Mouse (Mus musculus) heart, postnatal 0 days (tissue): ENCODE measurements at regions not wholly inside any gene's neighbourhood (a gene's known extent, or its start where the extent isn't known, plus 50 kb on each side); places are given as distances from the start of the nearest gene placed in this dataset.

Experiments used
- ATAC-seq: fragments of 200-750 bp; cut with Nextera tagmentation; 2 replicates; pipeline ENCODE4 v1.8.0; 2017; ENCODE audit warnings: low read depth, moderate number of reproducible peaks, moderate library complexity; ENCODE audit not compliant: insufficient read depth
- DNase-seq: peaks from one replicate; pipeline ENCODE4 v3.0.0-alpha.2; 2016; ENCODE audit warnings: low spot score
- H3K27ac ChIP-seq: fragments of 300-500 bp; sonication (generic); 2 replicates; pipeline ENCODE4 v1.5.1; 2014; ENCODE audit warnings: low read depth, mild to moderate bottlenecking
- H3K27me3 ChIP-seq: fragments of 300-500 bp; sonication (generic); 2 replicates; pipeline ENCODE4 v1.6.1; 2014; ENCODE audit warnings: low read length, mixed read lengths; ENCODE audit not compliant: control insufficient read depth, insufficient read depth
- H3K36me3 ChIP-seq: fragments of 300-500 bp; sonication (generic); replicated peaks from 2 replicates; pipeline ENCODE4 v1.6.1; 2014; ENCODE audit warnings: low read length, mixed read lengths; ENCODE audit not compliant: control insufficient read depth, insufficient read depth
- H3K4me1 ChIP-seq: fragments of 300-500 bp; sonication (generic); 2 replicates; pipeline ENCODE4 v1.6.1; 2014; ENCODE audit warnings: antibody characterized with exemption; ENCODE audit not compliant: control insufficient read depth, insufficient read depth
- H3K4me2 ChIP-seq: fragments of 300-500 bp; sonication (generic); 2 replicates; pipeline ENCODE4 v1.6.1; 2014; ENCODE audit warnings: low read depth, mild to moderate bottlenecking, low read length, moderate library complexity
- H3K4me3 ChIP-seq: fragments of 300-500 bp; sonication (generic); 2 replicates; pipeline ENCODE4 v1.5.1; 2014; ENCODE audit warnings: low read depth, low read length
- H3K9ac ChIP-seq: fragments of 300-500 bp; sonication (generic); replicated peaks from 2 replicates; pipeline ENCODE4 v1.6.1; 2014; ENCODE audit warnings: low read depth, low read length, mixed read lengths
- H3K9me3 ChIP-seq: fragments of 300-500 bp; sonication (generic); replicated peaks from 2 replicates; pipeline ENCODE4 v1.6.1; 2016; ENCODE audit warnings: low read length; ENCODE audit not compliant: control insufficient read depth
- CTCF ChIP-seq: IDR thresholded peaks from 2 replicates; pipeline ENCODE4 v1.5.1; 2016; ENCODE audit warnings: antibody characterized with exemption, control low read depth, low read depth
- EP300 ChIP-seq: IDR thresholded peaks from 2 replicates; pipeline ENCODE4 v1.6.1; 2016; ENCODE audit warnings: antibody characterized with exemption, low read depth
- WGBS: fragments of 180-500 bp; shearing (Covaris S2); extraction: QIAGEN DNeasy Blood & Tissue Kit; methylation state at CpG from one replicate; pipeline ENCODE4 v1.1.7; 2014; 5-methylcytosine and 5-hydroxymethylcytosine counted together

- H3K9me3 ChIP-seq = no peaks in the 10 kb centered on the region
- WGBS = 70% methylated on average over 8 of the region's 8 CpGs
Measured at GRCm38 (mm10) chr2:159032147-159032546, 237.5 kb downstream of the Dhx35 start.

GRCm38 (mm10) chr2:159039916-159040315 is 245.3 kb downstream of the Dhx35 start:
- no peak for TF ChIP-seq CTCF
- no peak for TF ChIP-seq EP300
- WGBS = 5% methylated on average over 4 of the region's 4 CpGs

More at GRCm38 (mm10) chr2:159032147-159032546, 237.5 kb downstream of the Dhx35 start:
- Histone ChIP-seq H3K4me3 (no peak overlapping the region), H3K9ac (no peak overlapping the region), H3K27ac (no peak overlapping the region), H3K4me2 (no peak overlapping the region), H3K36me3 (no peaks in the 10 kb centered on the region), H3K27me3 (no peaks in the 10 kb centered on the region), H3K4me1 (no peaks in the 10 kb centered on the region)
- TF ChIP-seq EP300 (no peak), CTCF (no peak)
- DNase-seq (no peak), ATAC-seq (no peak)

GRCm38 (mm10) chr2:159053534-159053933 is 258.9 kb downstream of the Dhx35 start:
- DNase-seq = peak; percentile 53
- TF ChIP-seq EP300 (peak; percentile 40; the same call in 1 of the 2 replicates), CTCF (no peak)
- Histone ChIP-seq H3K9ac (no peak overlapping the region), H3K4me2 (no peak overlapping the region), H3K9me3 (no peaks in the 10 kb centered on the region), H3K27me3 (no peaks in the 10 kb centered on the region), H3K36me3 (no peaks in the 10 kb centered on the region), H3K27ac (no peak overlapping the region), H3K4me1 (no peaks in the 10 kb centered on the region), H3K4me3 (no peak overlapping the region)
- 43% methylated on average over 10 of the region's 10 CpGs for WGBS
- ATAC-seq = peak; percentile 68

More at GRCm38 (mm10) chr2:159039916-159040315, 245.3 kb downstream of the Dhx35 start:
- no peaks in the 10 kb centered on the region for H3K36me3 ChIP-seq
- no peaks in the 10 kb centered on the region for H3K27me3 ChIP-seq
- DNase-seq (no peak), ATAC-seq (no peak)
- no peak overlapping the region for H3K4me2 ChIP-seq
- no peaks in the 10 kb centered on the region for H3K4me1 ChIP-seq
- no peak overlapping the region for H3K27ac ChIP-seq
- no peaks in the 10 kb centered on the region for H3K9me3 ChIP-seq
- no peak overlapping the region for H3K9ac ChIP-seq
- no peak overlapping the region for H3K4me3 ChIP-seq

- WGBS = 55% methylated on average over 4 of the region's 4 CpGs
- TF ChIP-seq EP300 (no peak), CTCF (peak; percentile 82)
- H3K9ac ChIP-seq = no peak overlapping the region
- H3K4me1 ChIP-seq = no peaks in the 10 kb centered on the region
- ATAC-seq (peak; percentile 59), DNase-seq (peak; percentile 53)
- H3K36me3 ChIP-seq = no peaks in the 10 kb centered on the region
- no peaks in the 10 kb centered on the region for H3K9me3 ChIP-seq
- H3K27me3 ChIP-seq = no peaks in the 10 kb centered on the region
- no peak overlapping the region for H3K4me3 ChIP-seq
- no peak overlapping the region for H3K4me2 ChIP-seq
- H3K27ac ChIP-seq = no peak overlapping the region
Measured at GRCm38 (mm10) chr2:159053936-159054335, 259.3 kb downstream of the Dhx35 start.

- Histone ChIP-seq H3K4me2 (no peak overlapping the region), H3K27ac (no peak overlapping the region), H3K4me3 (no peak overlapping the region), H3K36me3 (no peaks in the 10 kb centered on the region), H3K27me3 (no peaks in the 10 kb centered on the region), H3K9ac (no peak overlapping the region), H3K4me1 (no peaks in the 10 kb centered on the region), H3K9me3 (no peaks in the 10 kb centered on the region)
- ATAC-seq (no peak), DNase-seq (no peak)
- WGBS = 69% methylated on average over 3 of the region's 3 CpGs
- TF ChIP-seq EP300 = no peak
- TF ChIP-seq CTCF = no peak
Measured at GRCm38 (mm10) chr2:159054451-159054850, 259.8 kb downstream of the Dhx35 start.

GRCm38 (mm10) chr2:159055780-159056179 is 261.2 kb downstream of the Dhx35 start:
- no peak overlapping the region for H3K4me3 ChIP-seq
- DNase-seq = no peak
- no peak overlapping the region for H3K9ac ChIP-seq
- H3K27me3 ChIP-seq = no peaks in the 10 kb centered on the region
- no peak for ATAC-seq
- no peak overlapping the region for H3K4me2 ChIP-seq
- 38% methylated on average over 6 of the region's 6 CpGs for WGBS
- no peaks in the 10 kb centered on the region for H3K36me3 ChIP-seq
- H3K4me1 ChIP-seq = no peaks in the 10 kb centered on the region
- H3K9me3 ChIP-seq = no peaks in the 10 kb centered on the region
- no peak for TF ChIP-seq EP300
- TF ChIP-seq CTCF = no peak
- no peak overlapping the region for H3K27ac ChIP-seq
